Mouse (Mus musculus) bone marrow, adult 2 months (tissue): ENCODE measurements around the gene Ccdc8.
"Not testable (repeated sequence)": the region's sequence is repeated elsewhere in the genome, so short reads cannot be mapped to it uniquely, and the experiment has no call there.

ENCODE experiments used
- CTCF ChIP-seq: fragments of 200-500 bp; IDR thresholded peaks from 2 replicates; pipeline ENCODE4 v1.5.1; 2011; ENCODE audit warnings: low read length, control low read depth; ENCODE audit not compliant: control insufficient read depth, insufficient read depth
- POLR2A ChIP-seq: fragments of 200-500 bp; IDR thresholded peaks from 2 replicates; pipeline ENCODE4 v1.6.1; 2011; ENCODE audit warnings: low read depth, mild to moderate bottlenecking, control low read depth, low read length, borderline replicate concordance; ENCODE audit not compliant: control insufficient read depth

DNA sequence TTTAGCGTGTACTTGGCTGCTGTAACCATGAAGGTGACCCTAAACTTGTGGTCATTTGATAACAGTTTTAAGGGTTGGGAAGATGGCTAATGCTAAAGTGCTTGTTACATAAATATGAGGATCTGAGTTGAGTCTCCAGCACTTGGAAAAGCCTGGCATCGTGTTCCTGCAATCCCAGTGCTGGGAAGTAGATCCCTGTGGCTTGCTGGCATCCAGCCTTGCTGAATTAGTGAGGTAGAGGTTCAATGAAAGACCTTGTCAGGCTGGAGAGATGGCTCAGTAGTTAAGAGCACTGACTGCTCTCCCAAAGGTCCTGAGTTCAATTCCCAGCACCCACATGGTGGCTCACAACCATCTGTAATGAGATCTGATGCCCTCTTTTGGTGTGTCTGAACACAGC lies 38.7 kb upstream of the Ccdc8 start:
- not testable (repeated sequence) for TF ChIP-seq CTCF, POLR2A
